Mouse (Mus musculus): ENCODE results near the gene 1700088E04Rik.

GRCm38 (mm10) chr15:79097611-79098025 lies 43.4 kb downstream of the 1700088E04Rik start:
- TF ChIP-seq CTCF (IDR thresholded peaks at IDR 0.05; ENCODE audit: low read depth, low read length) (no peak), TAL1 (conservative IDR thresholded peaks at IDR 0.05; ENCODE audit: low read depth, low read length) (no peak)

Data from G1E (cell line).